Mouse (Mus musculus): ENCODE results near the gene Scgb2b18.
"Not testable (repeated sequence)": the region's sequence is repeated elsewhere in the genome, so short reads cannot be mapped to it uniquely, and the experiment has no call there.

Gene Scgb2b18

DNA sequence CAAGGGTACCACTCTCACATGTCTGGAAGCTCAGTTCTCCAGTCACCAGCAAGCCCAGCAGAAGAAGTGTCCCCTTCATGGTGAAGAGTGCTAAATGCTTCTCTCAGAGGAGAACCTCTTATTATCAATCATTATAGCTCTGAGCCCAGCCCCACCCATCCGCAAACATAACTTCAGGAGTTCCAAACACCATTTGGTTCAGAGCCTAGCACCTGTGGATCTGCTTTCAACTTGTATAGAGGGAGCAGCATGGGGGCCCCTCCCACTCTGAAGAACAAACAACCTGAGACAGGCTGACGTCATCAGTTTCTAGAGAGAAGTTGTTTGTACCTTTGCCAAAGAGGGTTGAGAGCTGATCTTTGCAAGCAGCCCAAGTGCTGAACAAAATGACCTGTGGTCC lies at the start of gene Scgb2b18:
Scgb2b18 (minus strand) TSS at position 101 of the 400 bp plus-strand sequence.
- not testable (repeated sequence) for DNase-seq (ENCODE audit: low read depth, low spot score)

DNA sequence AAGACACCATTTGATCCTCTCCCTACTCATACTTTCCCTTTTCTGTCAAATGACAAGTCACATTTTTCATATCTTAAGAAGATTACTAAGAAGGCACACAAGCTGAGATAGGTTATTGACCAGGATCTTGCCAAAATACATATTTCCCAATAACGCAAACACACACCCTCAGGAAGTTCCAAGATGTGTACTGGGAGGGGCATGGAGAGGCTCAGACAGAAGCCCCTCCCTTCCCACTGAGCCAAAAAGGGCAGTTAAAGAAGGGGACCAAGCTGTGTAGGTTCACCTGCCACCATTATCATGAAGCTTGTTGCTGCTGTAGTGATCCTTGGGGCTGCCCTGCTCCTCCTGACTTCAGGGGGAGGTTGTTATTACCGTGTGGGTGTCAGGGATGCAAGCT lies 11.6 kb upstream of the Scgb2b18 start, which contains the start of gene Scgb1b18:
Scgb1b18 (plus strand) TSS at position 301 of the 400 bp plus-strand sequence.
- DNase-seq (ENCODE audit: low read depth, low spot score), result not testable (repeated sequence)

Data from 3T3-L1 (cell line).